Mouse (Mus musculus) C2C12 (cell line): ENCODE results near the gene Gm11027.

Experiments used
- CEBPB ChIP-seq: IDR thresholded peaks from one replicate; pipeline ENCODE4 v1.6.1; 2011; ENCODE audit warnings: low read depth, mild to moderate bottlenecking, control low read depth, moderate library complexity
- CTCF ChIP-seq: IDR thresholded peaks from one replicate; pipeline ENCODE4 v1.5.1; 2011; ENCODE audit not compliant: control insufficient read depth, insufficient read depth, insufficient read length
- MAX ChIP-seq: IDR thresholded peaks from one replicate; pipeline ENCODE4 v1.6.1; 2011; ENCODE audit warnings: mild to moderate bottlenecking, control low read depth

DNA sequence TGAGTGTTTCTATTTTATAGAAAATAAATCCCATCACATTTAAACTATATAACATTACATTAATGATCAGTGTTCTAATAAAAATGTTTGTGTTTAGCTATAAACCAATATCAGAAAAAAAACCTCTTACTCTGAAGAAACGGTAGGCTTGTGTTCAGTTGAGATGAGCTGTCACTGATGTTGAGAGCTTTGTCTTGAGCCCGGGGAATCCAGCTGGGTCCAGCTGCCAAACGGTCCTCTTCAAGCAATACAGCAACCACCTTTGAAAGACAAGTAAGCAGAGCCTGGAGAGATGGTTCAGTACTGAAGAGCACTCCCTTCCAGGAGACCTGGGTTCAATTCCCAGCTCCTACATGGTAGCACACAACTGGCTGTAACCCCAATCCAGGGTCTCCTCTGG lies 45.7 kb upstream of the Gm11027 start:
- TF ChIP-seq CTCF = no peak
- no peak for TF ChIP-seq CEBPB
- TF ChIP-seq MAX = no peak
